Mouse (Mus musculus) granulocyte monocyte progenitor cell, adult 5-6 weeks (primary cell): Measurements from ENCODE around the gene Gabrb1. TPM values are rescaled to one million over a fixed set of nuclear protein-coding genes. Genes with fewer than 3 reads are reported as not detected.

Experiments used
- ATAC-seq: replicated peaks from 2 replicates; pipeline ENCODE4 v1.8.0; 2016; ENCODE audit warnings: mild to moderate bottlenecking, moderate TSS enrichment, inconsistent platforms; ENCODE audit not compliant: poor library complexity, severe bottlenecking
- total RNA-seq, 2 experiments: library from RNA; stranded (forward) in 1 of 2; stranded (reverse) in 1 of 2; fragments of 200-712, 200-1000 nt in 1 of 2; fragments of >200 nt in 1 of 2; fragmentation: Nextera tagmentation in 1 of 2; gene quantifications; 2 replicates each; pipeline ENCODE4 v1.2.3; 2014 to 2017

The Gabrb1 gene
- total RNA-seq, 2 experiments from 2014 or later, result not detected

DNA sequence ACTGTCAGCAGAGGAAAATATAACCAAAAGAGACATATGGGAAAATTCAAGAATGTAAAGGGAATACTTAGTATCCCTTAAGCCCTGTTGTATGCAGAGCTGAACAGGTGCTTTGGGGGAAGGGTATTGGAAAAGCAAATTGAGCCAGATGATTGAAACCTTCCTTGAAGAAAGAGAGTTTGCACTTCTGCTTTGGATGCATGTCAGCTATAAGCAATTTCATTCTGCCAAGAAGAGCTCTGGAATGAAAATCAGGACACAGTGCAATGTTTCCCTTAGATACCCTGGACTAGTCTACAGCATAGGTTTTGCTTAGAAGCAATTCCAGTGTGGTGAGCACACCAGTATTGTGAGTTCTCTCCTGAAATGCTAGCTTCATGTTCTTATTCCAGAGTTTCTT, 170.4 kb downstream of the Gabrb1 start:
- no peak for ATAC-seq

DNA sequence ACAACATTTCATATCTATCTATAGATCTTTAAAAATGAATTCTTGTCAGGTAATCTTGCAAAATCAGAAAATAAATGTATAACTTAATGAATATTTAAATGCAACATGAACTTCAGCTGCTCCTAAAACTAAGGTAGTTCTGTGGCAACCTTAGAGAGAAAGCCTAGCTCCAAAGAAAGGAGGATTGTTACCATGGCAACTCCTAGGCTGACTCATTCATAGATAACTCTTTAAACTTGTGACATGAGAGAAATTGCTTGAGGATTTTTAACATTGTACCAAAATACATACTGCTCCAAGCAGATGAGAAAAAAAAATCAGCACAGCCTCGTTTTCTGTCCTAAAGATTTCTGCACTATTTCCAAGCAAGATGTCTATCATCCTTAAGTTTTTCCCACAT, 171.1 kb downstream of the Gabrb1 start:
- ATAC-seq, result no peak

DNA sequence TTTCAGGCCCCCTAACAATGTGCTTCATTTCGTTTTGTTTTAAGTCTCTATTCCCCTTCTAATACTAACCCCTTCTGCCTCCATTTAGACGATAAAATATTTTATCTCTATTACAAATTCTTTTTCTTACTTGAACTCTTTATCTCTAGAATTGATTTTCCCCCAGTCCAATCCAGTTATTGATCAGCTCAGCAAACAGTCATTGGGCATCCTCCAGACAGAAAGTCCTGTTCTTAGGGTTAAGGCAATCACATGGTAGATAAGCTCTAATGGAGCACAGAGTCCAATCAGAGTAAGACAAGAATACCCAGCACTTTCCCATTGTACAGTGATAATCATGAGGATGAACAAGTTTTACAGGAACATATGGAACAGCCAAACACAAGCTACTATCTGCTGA, 172.4 kb downstream of the Gabrb1 start:
- ATAC-seq, result no peak

DNA sequence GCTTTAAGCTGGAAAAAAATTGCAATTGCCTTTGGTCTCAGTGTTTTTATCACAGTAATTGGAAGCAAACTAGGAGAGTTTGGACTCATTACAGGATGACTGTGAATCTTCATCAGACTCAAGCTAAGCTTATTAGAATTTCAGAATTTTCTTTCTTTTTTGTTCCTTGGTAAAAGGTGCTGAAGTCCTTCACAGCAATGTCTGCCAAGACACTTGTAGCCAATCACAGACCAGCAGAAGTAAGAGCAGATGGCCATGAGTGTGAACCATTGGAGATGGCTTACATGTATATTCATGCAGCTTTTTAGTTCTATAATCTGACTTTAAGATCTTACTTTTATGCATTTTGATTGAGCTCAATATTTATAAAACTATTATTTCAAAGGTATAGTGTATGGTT, 184.3 kb downstream of the Gabrb1 start:
- ATAC-seq, result no peak

DNA sequence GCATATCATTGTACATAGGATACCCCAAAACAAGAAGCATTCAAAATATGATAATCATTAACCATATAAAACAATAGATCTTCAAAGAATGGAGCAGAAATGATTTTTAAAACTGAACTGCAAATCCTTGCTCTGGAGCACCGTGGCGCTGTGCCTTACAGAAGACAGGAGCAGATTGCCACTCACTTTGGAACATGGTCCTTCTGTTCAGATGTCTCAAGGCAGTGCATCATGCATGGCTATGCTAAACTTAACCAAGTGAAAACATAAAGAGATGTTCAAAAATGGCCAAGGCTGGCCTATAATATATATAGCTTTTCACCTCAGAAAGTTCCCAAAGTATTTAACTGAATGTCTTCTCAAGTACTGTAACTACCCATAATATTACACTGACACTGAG, 240.3 kb downstream of the Gabrb1 start:
- no peak for ATAC-seq

DNA sequence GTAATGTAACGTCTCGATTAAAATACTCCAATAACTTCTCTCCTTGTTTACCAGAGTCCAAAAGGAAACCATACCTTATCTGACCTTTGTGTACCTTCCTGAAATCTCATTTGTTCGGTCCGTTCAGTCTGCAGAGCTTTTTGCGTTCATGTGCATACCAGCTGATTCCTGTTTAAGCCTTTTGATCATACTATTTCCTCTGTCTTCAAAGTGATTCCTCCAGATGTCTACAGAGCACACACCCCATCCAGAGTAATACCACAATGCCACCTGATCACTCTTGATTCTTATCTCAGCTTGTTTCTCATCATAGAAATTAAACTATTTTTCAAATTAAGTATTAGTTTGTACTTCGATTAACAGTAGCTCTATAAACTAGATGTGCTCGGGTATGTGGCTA, 245.5 kb downstream of the Gabrb1 start:
- no peak for ATAC-seq

DNA sequence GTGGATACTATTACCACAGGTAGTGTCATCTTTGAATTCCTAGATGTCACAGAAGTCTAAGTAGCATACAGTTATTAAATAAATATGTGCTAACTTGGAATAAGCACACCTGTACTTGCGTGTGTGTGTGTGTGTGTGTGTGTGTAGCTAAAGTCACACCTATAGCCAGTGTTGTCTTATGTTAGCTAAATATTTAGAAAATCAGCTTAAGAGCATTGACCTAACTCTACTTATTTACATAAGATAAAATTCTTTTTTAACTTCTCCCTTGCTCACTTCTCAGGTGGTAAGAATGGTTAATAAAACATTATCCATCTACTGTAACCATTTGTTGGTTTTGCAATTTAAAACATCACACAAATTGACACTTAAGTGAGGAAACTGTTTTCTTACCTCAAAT, 256.1 kb downstream of the Gabrb1 start:
- ATAC-seq, result no peak

DNA sequence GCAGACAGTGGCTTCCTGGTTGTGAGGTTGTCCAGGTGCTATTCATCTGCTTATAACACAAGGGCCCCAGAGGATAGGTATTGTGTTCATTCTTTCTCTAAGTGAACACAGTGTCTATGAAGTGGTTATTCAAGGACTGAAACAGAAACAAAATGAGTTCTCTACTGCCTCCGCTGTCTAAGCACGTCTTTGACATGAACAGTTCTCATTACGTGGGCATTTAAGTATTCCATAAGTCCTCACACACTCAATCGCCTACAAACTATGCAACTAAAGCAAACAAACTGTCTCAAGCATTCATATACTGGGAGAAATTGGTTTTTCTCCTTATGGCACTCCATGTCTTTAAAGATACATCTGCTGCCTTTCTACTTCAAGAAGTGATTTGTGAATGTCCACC, 257.8 kb downstream of the Gabrb1 start:
- no peak for ATAC-seq

DNA sequence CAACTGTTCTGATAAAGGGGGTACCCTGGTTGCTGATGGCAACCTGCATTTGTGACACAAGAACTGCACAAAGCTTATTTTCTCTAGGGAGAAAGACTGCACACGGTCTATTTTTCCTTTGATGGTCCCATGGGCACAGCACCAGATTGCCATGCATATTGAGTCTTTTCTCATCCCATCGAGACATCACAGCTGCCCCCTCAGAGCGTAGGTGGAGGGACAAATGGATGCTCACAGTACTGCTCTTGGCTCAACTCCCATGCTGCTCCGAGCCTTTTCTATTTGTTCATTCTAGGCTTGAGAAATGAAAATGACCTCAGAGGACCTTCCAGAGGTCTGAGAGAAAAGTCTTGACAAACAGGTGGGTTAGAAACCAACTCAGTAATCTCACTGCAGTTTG, 259.3 kb downstream of the Gabrb1 start:
- no peak for ATAC-seq

DNA sequence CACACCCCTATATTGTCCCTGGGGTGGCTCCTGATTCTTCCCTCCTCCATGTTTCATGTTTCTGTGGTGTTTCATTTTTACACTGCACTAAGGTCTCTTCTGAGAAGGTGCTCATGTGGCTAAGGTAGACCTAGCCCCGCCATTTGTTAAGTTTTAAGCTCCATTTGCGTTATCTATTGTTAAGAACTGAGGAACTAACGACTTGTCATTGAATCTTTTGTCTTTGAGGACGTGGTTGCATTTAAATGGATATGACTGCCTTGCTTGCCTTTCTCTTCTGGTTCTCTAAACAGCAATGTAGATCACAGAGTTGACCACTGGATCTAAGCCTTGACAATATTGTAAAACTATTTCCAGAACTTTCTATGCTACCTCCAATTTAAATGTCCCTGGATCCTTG, 265.7 kb downstream of the Gabrb1 start:
- ATAC-seq, result no peak

DNA sequence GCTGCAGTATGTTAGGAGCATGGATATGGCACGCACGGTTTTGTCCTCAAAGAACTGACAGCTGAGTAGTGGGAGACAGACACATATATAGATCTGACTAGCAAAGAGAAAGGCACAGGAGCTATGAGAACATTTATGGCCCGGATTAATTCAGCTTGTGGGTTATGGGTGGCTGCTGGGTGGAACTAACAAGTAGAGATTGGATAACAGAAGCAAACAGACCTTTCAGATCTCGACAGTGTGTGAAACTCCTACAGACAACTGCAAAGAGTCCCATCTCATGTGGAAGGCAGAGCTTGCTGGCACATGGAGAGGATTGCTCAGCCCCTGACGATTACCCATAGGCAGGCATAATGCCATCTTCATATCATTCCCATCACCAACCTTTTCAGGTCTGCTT, 268.4 kb downstream of the Gabrb1 start:
- ATAC-seq, result no peak

DNA sequence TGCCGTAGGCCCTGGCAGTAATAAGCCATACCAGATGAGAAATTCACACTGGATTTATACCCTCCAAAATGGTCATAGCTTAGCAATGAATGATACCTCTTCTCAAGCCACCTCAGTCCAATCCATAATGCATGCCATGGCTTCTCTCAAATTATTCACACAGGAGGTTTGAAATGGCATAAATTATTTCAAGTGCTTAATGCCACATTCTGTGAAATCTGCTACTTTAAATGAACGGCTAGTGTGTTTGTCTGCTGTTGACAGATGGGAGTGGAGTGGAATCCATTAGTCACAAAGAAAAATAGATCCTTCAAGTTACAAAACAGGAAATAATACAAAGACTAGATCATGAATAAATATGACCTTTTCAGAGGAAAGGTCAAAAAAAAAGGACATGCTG, 272.1 kb downstream of the Gabrb1 start:
- no peak for ATAC-seq

DNA sequence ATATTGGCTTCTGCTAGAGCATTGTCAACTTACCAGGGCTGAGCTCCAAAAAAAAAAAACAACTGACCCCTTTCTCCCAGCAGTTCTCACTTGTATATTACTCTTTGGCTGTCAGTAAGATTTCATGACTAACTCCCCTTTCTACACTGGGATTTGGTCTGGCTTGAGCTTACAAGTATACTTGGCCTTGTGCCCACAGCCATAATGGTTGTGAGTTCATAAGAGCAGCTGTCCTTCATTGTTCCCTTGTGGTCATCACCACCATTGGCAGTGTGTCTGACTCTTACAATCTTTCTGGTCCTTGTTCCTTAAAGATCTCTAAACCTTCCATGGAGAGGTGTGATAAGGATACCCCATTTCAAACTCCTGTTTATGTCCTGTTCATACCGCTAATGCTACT, 293.5 kb downstream of the Gabrb1 start:
- ATAC-seq, result no peak

DNA sequence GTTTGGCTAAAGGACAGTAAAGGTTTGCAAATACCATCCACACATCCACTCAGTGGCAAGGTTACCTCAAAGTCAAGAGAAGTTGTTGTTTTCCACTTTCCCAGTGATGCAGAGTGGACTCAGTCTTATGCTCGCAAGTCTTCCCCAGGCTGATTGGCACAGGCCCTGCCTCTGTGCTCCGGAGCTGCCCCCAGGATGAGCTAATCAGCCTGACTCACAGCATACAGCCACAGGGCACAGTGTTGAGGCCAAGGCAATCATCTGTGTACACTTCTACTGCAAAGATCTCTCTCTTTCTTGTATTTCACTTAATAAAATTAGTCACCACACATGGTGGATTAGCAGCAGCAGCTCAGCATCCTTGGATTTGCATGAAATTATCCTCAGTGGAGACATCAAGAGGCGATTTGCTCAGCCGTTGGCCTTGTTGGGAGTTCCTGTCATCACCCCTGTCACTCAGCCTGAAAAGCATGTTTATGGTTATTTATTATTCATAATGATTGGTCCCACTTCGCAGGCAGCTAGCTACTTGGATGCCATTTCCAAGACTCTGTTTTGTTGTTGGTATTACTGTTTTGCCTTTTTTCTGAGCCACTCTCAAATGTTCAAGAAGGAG, 297.3 kb downstream of the Gabrb1 start:
- ATAC-seq, result no peak

DNA sequence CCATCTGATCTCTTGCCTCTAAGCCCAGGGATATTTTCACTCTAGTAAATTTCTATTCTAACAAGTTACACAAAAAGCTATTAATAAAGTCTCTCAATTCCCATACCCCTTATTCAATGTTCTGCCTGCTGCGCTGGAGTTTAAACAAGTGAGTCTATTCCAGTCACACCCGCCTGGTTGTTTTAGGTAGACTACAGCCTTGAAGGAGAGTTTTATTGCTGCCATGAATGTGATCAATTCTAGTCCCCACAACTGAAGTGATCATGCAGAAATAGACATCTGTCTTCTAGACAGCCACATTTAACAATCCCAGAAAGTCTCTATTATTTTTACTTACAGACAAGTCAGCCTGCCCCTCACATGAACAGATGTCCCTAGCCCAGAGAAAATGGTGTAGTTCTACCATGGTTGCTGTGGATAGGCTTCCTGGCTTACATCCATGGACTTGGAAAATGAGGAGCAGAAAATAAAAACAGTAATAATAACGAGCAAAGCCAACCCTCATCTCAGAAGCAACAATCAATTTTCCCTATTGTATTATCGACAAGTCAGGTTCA, 307.0 kb downstream of the Gabrb1 start:
- ATAC-seq, result no peak

DNA sequence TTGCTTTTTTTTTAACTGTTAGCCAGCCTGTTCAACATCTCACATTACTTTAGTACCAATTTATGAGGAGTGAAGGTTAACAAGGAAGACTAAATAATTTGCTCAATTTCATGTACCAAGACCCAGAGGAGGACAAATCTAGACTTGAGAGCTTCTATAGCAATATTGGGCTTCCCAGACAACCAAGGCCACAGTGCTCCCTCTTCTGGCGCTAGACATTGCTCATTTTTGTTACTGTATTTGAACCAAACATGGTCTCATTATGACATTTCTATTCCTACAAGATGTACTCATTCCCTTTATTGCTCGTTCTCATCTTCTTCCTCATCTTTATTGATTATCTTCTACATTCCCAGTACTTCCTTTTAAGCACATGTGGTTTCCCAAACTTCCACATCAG, 307.6 kb downstream of the Gabrb1 start:
- ATAC-seq, result no peak

DNA sequence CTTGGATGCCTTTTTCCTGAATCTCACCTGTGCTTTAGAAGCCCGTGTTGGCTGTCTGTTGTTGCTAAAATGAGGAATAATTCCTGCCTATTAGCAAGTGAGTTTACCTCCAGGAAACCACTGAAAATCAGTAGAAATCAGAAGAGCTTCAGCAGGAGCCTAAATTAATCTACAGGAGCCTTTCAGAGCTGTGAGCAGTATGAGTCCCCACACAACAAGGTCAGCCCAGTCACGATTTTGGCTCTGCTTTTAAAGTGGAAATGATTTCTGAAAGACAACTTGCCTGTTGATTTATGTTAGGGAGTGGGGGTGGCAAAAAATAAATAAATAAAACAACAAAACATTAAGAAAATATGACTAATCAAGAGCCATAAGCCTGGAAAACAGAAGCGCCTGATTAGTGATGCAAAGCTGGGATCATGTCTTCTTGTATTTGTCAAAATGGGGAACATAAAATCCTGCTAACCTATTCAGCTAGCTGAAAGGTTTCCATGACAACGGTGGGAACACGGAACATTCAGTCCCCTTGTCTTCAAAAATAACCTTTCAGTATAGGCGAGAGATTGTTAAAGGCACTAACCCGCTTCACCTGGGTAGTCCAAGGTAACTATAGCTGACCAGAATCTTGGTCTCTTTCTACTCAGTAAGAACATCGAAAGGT, 312.4 kb downstream of the Gabrb1 start:
- ATAC-seq, result no peak

DNA sequence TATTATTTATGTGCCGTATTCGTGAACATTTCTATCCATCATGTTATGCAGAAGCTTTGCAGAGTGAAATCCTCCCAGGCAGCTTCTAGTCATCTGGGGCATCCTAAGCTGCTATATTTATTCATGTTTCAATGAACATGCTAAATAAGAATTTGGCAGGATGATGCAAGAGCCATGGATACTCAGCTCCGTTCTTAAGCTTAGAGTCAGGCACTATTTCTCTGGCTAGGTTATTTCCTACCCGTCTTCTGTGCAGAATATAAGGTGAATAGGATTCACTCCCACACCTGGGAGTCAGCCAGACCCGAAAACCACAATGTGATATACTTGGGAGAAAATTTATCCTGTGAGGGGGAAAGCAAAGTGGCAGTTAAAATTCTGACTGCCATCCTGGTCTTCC, 314.9 kb downstream of the Gabrb1 start:
- ATAC-seq, result no peak

DNA sequence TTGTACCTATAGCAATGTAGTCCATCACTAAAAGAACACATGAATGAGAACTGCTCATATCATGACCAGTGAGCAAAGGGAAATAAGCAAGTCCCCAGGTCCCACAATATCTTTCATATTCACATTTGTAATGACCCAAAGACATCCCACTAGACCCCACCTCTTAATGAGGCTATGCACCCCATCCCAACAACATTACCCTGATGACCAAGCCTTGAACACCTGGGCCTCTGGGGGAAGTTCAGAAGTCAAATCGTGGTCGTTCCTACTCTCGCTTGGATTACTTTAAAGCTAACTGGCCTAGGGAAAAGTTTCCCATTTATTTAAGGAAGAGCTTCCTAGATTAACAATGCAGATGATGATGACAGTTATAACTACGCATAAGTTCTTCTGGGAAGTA, 318.2 kb downstream of the Gabrb1 start:
- no peak for ATAC-seq

DNA sequence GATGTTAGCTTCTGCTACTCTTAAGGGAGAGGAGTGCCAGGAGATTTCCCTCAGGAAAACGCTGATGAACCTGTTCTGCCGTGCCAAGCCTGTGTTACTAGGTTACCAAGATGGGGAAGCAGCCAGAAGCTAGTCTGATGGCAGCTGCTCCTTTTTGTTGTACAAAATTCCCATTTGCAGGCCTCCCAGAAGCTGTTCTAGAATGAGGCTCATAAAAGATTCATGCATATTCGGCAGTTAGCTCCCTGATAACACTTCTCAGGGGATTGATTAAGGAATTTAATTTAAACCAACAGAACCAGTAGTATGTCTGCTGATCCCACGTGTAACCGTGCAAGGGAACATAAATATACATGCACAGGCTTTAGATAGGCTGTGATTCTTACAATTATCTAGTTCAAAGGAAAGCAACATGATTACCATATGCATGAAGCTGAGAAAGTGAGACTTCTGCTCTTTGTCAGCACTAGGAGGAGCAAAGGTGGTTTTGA, 318.7 kb downstream of the Gabrb1 start:
- no peak for ATAC-seq

DNA sequence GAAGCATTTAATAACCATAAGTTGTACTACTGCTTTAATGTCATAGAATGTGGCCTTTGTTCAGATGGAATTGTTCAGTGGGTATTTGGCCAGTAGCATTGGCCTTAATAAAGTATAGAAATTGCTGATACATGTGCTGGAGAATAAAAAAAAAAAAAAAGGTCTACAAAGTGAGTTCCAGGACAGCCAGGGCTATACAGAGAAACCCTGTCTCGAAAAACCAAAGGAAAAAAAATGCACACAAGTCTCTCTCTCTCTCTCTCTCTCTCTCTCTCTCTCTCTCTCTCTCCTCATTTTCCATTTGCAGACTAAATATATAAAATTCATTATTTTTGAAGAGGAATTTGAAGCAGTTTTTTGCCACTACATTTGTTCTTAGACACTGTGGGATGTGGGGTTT, 328.6 kb downstream of the Gabrb1 start:
- ATAC-seq, result no peak

DNA sequence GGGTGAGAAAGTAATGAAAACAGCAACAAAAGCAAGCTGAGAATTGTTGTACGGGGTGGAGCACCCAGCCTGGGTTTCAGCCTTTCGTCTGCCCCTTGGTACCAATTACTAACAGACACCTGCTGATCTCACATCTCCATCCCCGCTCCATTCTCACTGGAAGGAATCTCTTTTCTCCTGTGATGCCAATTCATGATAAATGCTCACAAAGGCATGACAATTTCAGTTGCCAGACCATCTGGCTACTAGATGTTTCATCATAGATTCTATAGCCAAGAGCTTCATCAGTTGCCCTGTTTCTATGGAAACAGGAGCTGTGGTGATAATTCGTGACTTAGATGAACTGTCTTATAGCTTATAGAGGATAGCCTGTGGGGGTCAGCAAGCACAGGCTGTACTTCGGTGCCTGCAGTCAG, 329.1 kb downstream of the Gabrb1 start:
- no peak for ATAC-seq
